In the genomic region with DNA sequence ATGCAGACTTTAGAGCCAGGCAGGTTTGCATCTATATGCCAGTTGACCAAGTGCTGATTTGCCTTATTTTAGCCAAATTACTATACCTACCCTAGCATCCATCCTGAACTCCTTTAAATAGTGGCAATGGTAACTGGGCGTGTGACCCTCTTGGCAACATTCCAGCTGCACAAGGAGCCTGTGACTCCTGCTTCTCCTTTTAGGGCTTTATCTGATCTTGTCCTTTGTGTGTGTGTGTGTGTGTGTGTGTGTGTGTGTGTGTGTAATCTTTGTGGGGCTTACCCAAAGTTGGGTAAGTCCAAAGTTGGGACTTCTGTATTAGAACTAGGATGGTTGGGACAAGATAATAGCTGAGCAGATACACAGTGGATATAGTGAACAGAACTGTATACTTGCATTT, we compare ENCODE assay signal across 26 mouse cellular contexts.
"Had no signal": no experiment of that assay in that cellular context is flagged by ENCODE, and none has a peak within 500 bp of the region (broad histone marks: within the 10 kb centered on the region; RNA-seq: fewer than 3 reads in every experiment).

No protein-coding gene starts in this region.

- ATAC-seq: forebrain, embryonic 13.5 days; forebrain, embryonic 14.5 days; forebrain, embryonic 15.5 days; forebrain, embryonic 16.5 days; forebrain, postnatal 0 days had no signal

- H3K9me3 ChIP-seq: embryonic facial prominence, embryonic 10.5 days; embryonic facial prominence, embryonic 12.5 days; embryonic facial prominence, embryonic 13.5 days; embryonic facial prominence, embryonic 15.5 days; forebrain, embryonic 10.5 days; forebrain, embryonic 12.5 days; forebrain, embryonic 13.5 days; forebrain, embryonic 15.5 days had no signal

- H3K4me3 ChIP-seq: embryonic facial prominence, embryonic 10.5 days; embryonic facial prominence, embryonic 12.5 days; embryonic facial prominence, embryonic 13.5 days; embryonic facial prominence, embryonic 15.5 days; erythroblast, embryonic 14.5 days; forebrain, embryonic 10.5 days; forebrain, embryonic 12.5 days; forebrain, embryonic 13.5 days; forebrain, embryonic 15.5 days; gastrocnemius, adult 2 months; heart, adult 2 months had no signal

- H3K4me2 ChIP-seq: embryonic facial prominence, embryonic 12.5 days; embryonic facial prominence, embryonic 13.5 days; embryonic facial prominence, embryonic 15.5 days; forebrain, embryonic 12.5 days; forebrain, embryonic 13.5 days; forebrain, embryonic 15.5 days had no signal

- H3K27me3 ChIP-seq: embryonic facial prominence, embryonic 12.5 days; embryonic facial prominence, embryonic 13.5 days; embryonic facial prominence, embryonic 15.5 days; forebrain, embryonic 12.5 days; forebrain, embryonic 13.5 days; forebrain, embryonic 15.5 days had no signal

- H3K36me3 ChIP-seq: embryonic facial prominence, embryonic 12.5 days; embryonic facial prominence, embryonic 15.5 days; forebrain, embryonic 10.5 days; forebrain, embryonic 12.5 days; forebrain, embryonic 15.5 days had no signal

- H3K9ac ChIP-seq: embryonic facial prominence, embryonic 12.5 days; embryonic facial prominence, embryonic 13.5 days; embryonic facial prominence, embryonic 15.5 days; forebrain, embryonic 12.5 days; forebrain, embryonic 13.5 days; forebrain, embryonic 15.5 days; forebrain, postnatal 0 days had no signal

- H3K27ac ChIP-seq: embryonic facial prominence, embryonic 10.5 days; embryonic facial prominence, embryonic 12.5 days; embryonic facial prominence, embryonic 13.5 days; embryonic facial prominence, embryonic 15.5 days; forebrain, embryonic 10.5 days; forebrain, embryonic 12.5 days; forebrain, embryonic 13.5 days; forebrain, embryonic 15.5 days; gastrocnemius, adult 2 months; heart, adult 2 months had no signal

- DNase-seq: cerebellum, adult 9-10 months; cerebellum, adult 9-11 months; cerebellum, postnatal 10 days; cerebellum, postnatal 14 days; cerebellum, postnatal 25 days; cerebellum, postnatal 36 days; embryo, embryonic 11 days; forebrain, postnatal 0 days; gastrocnemius, adult 2 months; gastrocnemius, postnatal 10 days; gastrocnemius, postnatal 14 days; gastrocnemius, postnatal 25 days; gastrocnemius, postnatal 36 days; heart, adult 18-20 months; heart, adult 2 months had no signal

- H3K4me1 ChIP-seq: embryonic facial prominence, embryonic 12.5 days had no signal
